ENCODE assay signal across 12 mouse cellular contexts in the genomic region with DNA sequence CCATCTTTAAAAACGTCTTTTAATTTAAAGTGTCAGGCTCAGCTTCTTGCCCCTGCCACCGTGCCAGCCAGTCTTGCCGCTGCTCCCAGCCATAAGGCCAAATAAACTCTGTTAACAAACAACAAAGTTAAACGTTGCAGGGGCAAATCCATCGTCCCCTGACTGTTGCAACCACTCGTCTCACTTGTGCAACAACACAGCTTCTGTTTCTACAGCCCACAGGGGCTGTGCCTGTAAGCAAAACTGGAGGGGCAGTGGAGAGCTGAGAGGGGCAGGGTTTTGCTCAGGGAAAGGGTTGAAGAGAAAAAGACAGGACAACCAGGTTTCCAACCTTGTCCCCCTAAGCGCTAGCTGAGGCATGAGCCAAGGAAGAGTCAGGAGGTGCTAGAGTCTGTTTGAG. TPM values are rescaled to one million over a fixed set of nuclear protein-coding genes. Genes with fewer than 3 reads are reported as not detected.
A peak's percentile ranks its signal among the peaks of the same experiment; 100 is the strongest.
DNase-seq lines count a peak whose midpoint lies in the region; ATAC-seq and TF ChIP-seq lines count a peak whose summit lies in the region.
"Had no signal": no experiment of that assay in that cellular context is flagged by ENCODE, and none has a peak within 500 bp of the region (broad histone marks: within the 10 kb centered on the region; RNA-seq: fewer than 3 reads in every experiment).

No protein-coding gene starts in this region.

- WGBS in lung, embryonic 15.5 days: 43% methylated on average over 7 of the region's 7 CpGs
- WGBS in limb, embryonic 11.5 days: 55% methylated on average over 7 of the region's 7 CpGs
- WGBS in cerebellum, adult 2 months: 61% methylated on average over 7 of the region's 7 CpGs

- no peak overlapping the region for H3K4me3 ChIP-seq in lung, embryonic 15.5 days
- H3K4me3 ChIP-seq in limb, embryonic 11.5 days (ENCODE audit: low read depth, low read length): no peak overlapping the region
- no peak overlapping the region for H3K4me3 ChIP-seq in cerebellum, adult 2 months (replicated peaks; ENCODE audit: insufficient read depth, low read depth, low read length)

- no peak overlapping the region for H3K9ac ChIP-seq in lung, embryonic 15.5 days
- no peak overlapping the region for H3K9ac ChIP-seq in limb, embryonic 11.5 days (ENCODE audit: low read length)

- peak; percentile 38 for DNase-seq in adrenal gland, postnatal 10 days
- no peak for DNase-seq in adrenal gland, adult 18-20 months (ENCODE audit: low spot score in 2 of 2)
- DNase-seq in lung, postnatal 25 days (ENCODE audit: low spot score): no peak
- no peak for DNase-seq in limb, embryonic 11.5 days (ENCODE audit: low spot score)
- no peak for DNase-seq in left cerebral cortex, adult 9 months (ENCODE audit: low spot score in 2 of 2)
- no peak for DNase-seq in cerebellum, adult 2 months

- H3K27me3 ChIP-seq in lung, embryonic 15.5 days: no peaks in the 10 kb centered on the region
- H3K27me3 ChIP-seq in limb, embryonic 11.5 days (ENCODE audit: control insufficient read depth, insufficient read depth, low read length): no peaks in the 10 kb centered on the region
- H3K27me3 ChIP-seq in cerebellum, adult 2 months (ENCODE audit: control insufficient read depth, insufficient read depth, low read length): no peaks in the 10 kb centered on the region

- no peaks in the 10 kb centered on the region for H3K36me3 ChIP-seq in lung, embryonic 15.5 days
- no peaks in the 10 kb centered on the region for H3K36me3 ChIP-seq in limb, embryonic 11.5 days (ENCODE audit: control insufficient read depth, insufficient read depth, low read length)

- H3K27ac ChIP-seq in lung, embryonic 15.5 days: no peak overlapping the region
- no peak overlapping the region for H3K27ac ChIP-seq in limb, embryonic 11.5 days (replicated peaks; ENCODE audit: low read depth, low read length)
- no peak overlapping the region for H3K27ac ChIP-seq in cerebellum, adult 2 months (ENCODE audit: insufficient read depth, low read length)

- TF ChIP-seq CTCF in cerebellum, adult 2 months (IDR thresholded peaks at IDR 0.05; ENCODE audit: borderline replicate concordance, insufficient read depth, low read depth, low read length): no peak

- 0 out of 2 replicates have a peak, but pooled peaks cover 6% of the 10 kb centered on the region for H3K4me1 ChIP-seq in lung, embryonic 15.5 days
- peaks cover 3% of the 10 kb centered on the region; the same call in 1 of the 2 replicates for H3K4me1 ChIP-seq in limb, embryonic 11.5 days (ENCODE audit: control insufficient read depth, insufficient read depth, low read length)
- 0 out of 2 replicates have a peak, but pooled peaks cover 2% of the 10 kb centered on the region for H3K4me1 ChIP-seq in cerebellum, adult 2 months (ENCODE audit: control insufficient read depth, insufficient read depth, low read length)

- H3K9me3 ChIP-seq in lung, embryonic 15.5 days: no peaks in the 10 kb centered on the region
- H3K9me3 ChIP-seq in limb, embryonic 11.5 days (ENCODE audit: control insufficient read depth, low read length): no peaks in the 10 kb centered on the region

- ATAC-seq in lung, embryonic 15.5 days (ENCODE audit: borderline replicate concordance, extremely low read depth, low FRiP score, low TSS enrichment): 0 out of 2 replicates have a peak, but pooled peaks have one; percentile 4
- peak; percentile 9; the same call in 1 of the 2 replicates for ATAC-seq in limb, embryonic 11.5 days (ENCODE audit: insufficient number of reproducible peaks, low FRiP score, low TSS enrichment, low read depth)
- ATAC-seq in megakaryocyte progenitor cell, adult 5-6 weeks (replicated peaks; ENCODE audit: poor library complexity): peak; percentile 53

- peak overlapping the region; percentile 86 for H3K4me2 ChIP-seq in lung, embryonic 15.5 days
- H3K4me2 ChIP-seq in limb, embryonic 11.5 days (ENCODE audit: low read depth, severe bottlenecking): no peak overlapping the region

- no peak for TF ChIP-seq POLR2A in cerebellum, adult 2 months (IDR thresholded peaks at IDR 0.05; ENCODE audit: borderline replicate concordance, insufficient read depth, low read length)

RNA-seq across cellular contexts. Expression of a gene that starts 7.9 kb away (rescaled TPM):
- 1,000 to 10,000 TPM; 2,860 to 2,972 TPM for total RNA-seq in adrenal gland, postnatal 10 days (2021)
- total RNA-seq in adrenal gland, adult 18-20 months (2021): 1,000 to 10,000 TPM; 1,018 to 1,993 TPM
- 6.2 and 8.5 TPM in 2 replicates for polyA plus RNA-seq in lung, embryonic 15.5 days (2015; fragmentation: Nextera tagmentation; extraction: Ambion mirVana)
- polyA plus RNA-seq in limb, embryonic 11.5 days (2014; fragmentation: Nextera tagmentation; extraction: Ambion mirVana): 0.88 and 1.0 TPM in 2 replicates
- total RNA-seq in megakaryocyte progenitor cell, adult 5-6 weeks (2015): not detected in 2 replicates
- not detected in 2 replicates for total RNA-seq in megakaryocyte progenitor cell, adult 5-6 weeks (2017)
- polyA plus RNA-seq in cerebellum, adult 2 months (2012; rRNA removed): 4.9 and 7.9 TPM in 2 replicates
- total RNA-seq: MEL had no signal

RNA-seq across cellular contexts. Expression of a gene that starts 12.5 kb away (rescaled TPM):
- 1 to 10 TPM; 4.9 to 7.9 TPM for total RNA-seq in adrenal gland, postnatal 10 days (2021)
- 1 to 10 TPM in 1 of 2 experiments, under 1 TPM in 1; 0.96 to 1.5 TPM for total RNA-seq in adrenal gland, adult 18-20 months (2021)
- polyA plus RNA-seq in lung, embryonic 15.5 days (2015; fragmentation: Nextera tagmentation; extraction: Ambion mirVana): 0.26 and 0.72 TPM in 2 replicates
- 0.26 TPM in 1 of 2 replicates, not detected in the other for polyA plus RNA-seq in limb, embryonic 11.5 days (2014; fragmentation: Nextera tagmentation; extraction: Ambion mirVana)
- total RNA-seq in megakaryocyte progenitor cell, adult 5-6 weeks (2015): not detected in 2 replicates
- total RNA-seq in megakaryocyte progenitor cell, adult 5-6 weeks (2017): not detected in 2 replicates
- 0.18 and 0.54 TPM in 2 replicates for polyA plus RNA-seq in cerebellum, adult 2 months (2012; rRNA removed)
- total RNA-seq: gastrocnemius, adult 18-20 months; heart, postnatal 36 days; MEL had no signal
- polyA plus RNA-seq: urinary bladder, adult 2 months had no signal

RNA-seq across cellular contexts. Expression of a gene that starts 26.1 kb away (rescaled TPM):
- 10 to 100 TPM; 67.6 to 70.9 TPM for total RNA-seq in adrenal gland, postnatal 10 days (2021)
- 10 to 100 TPM; 28.6 to 45.7 TPM for total RNA-seq in adrenal gland, adult 18-20 months (2021)
- 22.8 and 22.9 TPM in 2 replicates for polyA plus RNA-seq in lung, embryonic 15.5 days (2015; fragmentation: Nextera tagmentation; extraction: Ambion mirVana)
- polyA plus RNA-seq in limb, embryonic 11.5 days (2014; fragmentation: Nextera tagmentation; extraction: Ambion mirVana): 21.6 and 23.2 TPM in 2 replicates
- total RNA-seq in megakaryocyte progenitor cell, adult 5-6 weeks (2015): 22.9 and 23.0 TPM in 2 replicates
- total RNA-seq in megakaryocyte progenitor cell, adult 5-6 weeks (2017): 30.0 and 31.9 TPM in 2 replicates
- polyA plus RNA-seq in cerebellum, adult 2 months (2012; rRNA removed): 93.6 and 99.4 TPM in 2 replicates

RNA-seq across cellular contexts. Expression of a gene that starts 26.4 kb away (rescaled TPM):
- 100 to 1,000 TPM; 106 to 112 TPM for total RNA-seq in adrenal gland, postnatal 10 days (2021)
- total RNA-seq in adrenal gland, adult 18-20 months (2021): 100 to 1,000 TPM; 100 to 116 TPM
- polyA plus RNA-seq in lung, embryonic 15.5 days (2015; fragmentation: Nextera tagmentation; extraction: Ambion mirVana): 243 and 252 TPM in 2 replicates
- polyA plus RNA-seq in limb, embryonic 11.5 days (2014; fragmentation: Nextera tagmentation; extraction: Ambion mirVana): 185 and 243 TPM in 2 replicates
- 85.9 and 103 TPM in 2 replicates for total RNA-seq in megakaryocyte progenitor cell, adult 5-6 weeks (2015)
- total RNA-seq in megakaryocyte progenitor cell, adult 5-6 weeks (2017): 197 and 208 TPM in 2 replicates
- polyA plus RNA-seq in cerebellum, adult 2 months (2012; rRNA removed): 107 and 109 TPM in 2 replicates

RNA-seq across cellular contexts. Expression of a gene that starts 33.0 kb away (rescaled TPM):
- 10 to 100 TPM; 31.6 to 37.2 TPM for total RNA-seq in adrenal gland, postnatal 10 days (2021)
- 10 to 100 TPM; 30.4 to 32.3 TPM for total RNA-seq in adrenal gland, adult 18-20 months (2021)
- 18.7 and 21.0 TPM in 2 replicates for polyA plus RNA-seq in lung, embryonic 15.5 days (2015; fragmentation: Nextera tagmentation; extraction: Ambion mirVana)
- 13.6 and 16.1 TPM in 2 replicates for polyA plus RNA-seq in limb, embryonic 11.5 days (2014; fragmentation: Nextera tagmentation; extraction: Ambion mirVana)
- 5.1 and 7.3 TPM in 2 replicates for total RNA-seq in megakaryocyte progenitor cell, adult 5-6 weeks (2015)
- 8.2 and 9.0 TPM in 2 replicates for total RNA-seq in megakaryocyte progenitor cell, adult 5-6 weeks (2017)
- 5.6 and 6.6 TPM in 2 replicates for polyA plus RNA-seq in cerebellum, adult 2 months (2012; rRNA removed)

Comparison
In these comparisons a context has a peak if more than half of its experiments do, and no peak if none do; other contexts are left out.
1. RNA of a gene that starts 7.9 kb away (total RNA-seq): 2,860 to 2,972 TPM in adrenal gland, postnatal 10 days and 1,018 to 1,993 TPM in adrenal gland, adult 18-20 months; not detected in megakaryocyte progenitor cell, adult 5-6 weeks; every median in the first group is over 1,000 times any median in the second.
2. Peak in every context shown above with its lines, with median percentiles within 50 percentile points of each other: ATAC-seq.